Mouse (Mus musculus) intestine, embryonic 16.5 days (tissue): ENCODE data around the gene Limch1. TPM values are rescaled to one million over a fixed set of nuclear protein-coding genes. Genes with fewer than 3 reads are reported as not detected.

Source experiments
- ATAC-seq: fragments of 200-750 bp; cut with Nextera tagmentation; 2 replicates; pipeline ENCODE4 v1.8.0; 2017; ENCODE audit warnings: moderate TSS enrichment, moderate library complexity
- H3K27ac ChIP-seq: fragments of 300-500 bp; sonication (generic); 2 replicates; pipeline ENCODE4 v1.5.1; 2014; ENCODE audit warnings: mild to moderate bottlenecking, low read length
- H3K27me3 ChIP-seq: fragments of 300-500 bp; sonication (generic); replicated peaks from 2 replicates; pipeline ENCODE4 v1.6.1; 2014; ENCODE audit warnings: low read length, control low read depth, mixed read lengths; ENCODE audit not compliant: control insufficient read depth, insufficient read depth
- H3K36me3 ChIP-seq: fragments of 300-500 bp; sonication (generic); 2 replicates; pipeline ENCODE4 v1.6.1; 2014; ENCODE audit warnings: low read length, control low read depth; ENCODE audit not compliant: control insufficient read depth, insufficient read depth
- H3K4me1 ChIP-seq: fragments of 300-500 bp; sonication (generic); 2 replicates; pipeline ENCODE4 v1.6.1; 2014; ENCODE audit warnings: low read length, control low read depth, mixed read lengths; ENCODE audit not compliant: control insufficient read depth, insufficient read depth
- H3K4me2 ChIP-seq: fragments of 300-500 bp; sonication (generic); 2 replicates; pipeline ENCODE4 v1.6.1; 2014; ENCODE audit warnings: low read depth, low read length, control low read depth
- H3K4me3 ChIP-seq: fragments of 300-500 bp; sonication (generic); 2 replicates; pipeline ENCODE4 v1.5.1; 2014; ENCODE audit warnings: mild to moderate bottlenecking, low read length
- H3K9ac ChIP-seq: fragments of 300-500 bp; sonication (generic); 2 replicates; pipeline ENCODE4 v1.6.1; 2014; ENCODE audit warnings: low read depth, low read length
- H3K9me3 ChIP-seq: fragments of 300-500 bp; sonication (generic); 2 replicates; pipeline ENCODE4 v1.6.1; 2016; ENCODE audit warnings: low read length, control low read depth; ENCODE audit not compliant: control insufficient read depth
- WGBS: fragments of 180-500 bp; shearing (Covaris S2); extraction: QIAGEN DNeasy Blood & Tissue Kit; methylation state at CpG from one replicate; pipeline ENCODE4 v1.1.7; 2014; 5-methylcytosine and 5-hydroxymethylcytosine counted together
- polyA plus RNA-seq: library from polyadenylated mRNA; unstranded; fragments of >200 nt; fragmentation: Nextera tagmentation; extraction: Ambion mirVana; gene quantifications from 2 replicates; pipeline ENCODE4 v1.2.1, GENCODE M21; 2015

Limch1 gene
- polyA plus RNA-seq, 1 experiment from 2014 or later: 8.5 TPM

DNA sequence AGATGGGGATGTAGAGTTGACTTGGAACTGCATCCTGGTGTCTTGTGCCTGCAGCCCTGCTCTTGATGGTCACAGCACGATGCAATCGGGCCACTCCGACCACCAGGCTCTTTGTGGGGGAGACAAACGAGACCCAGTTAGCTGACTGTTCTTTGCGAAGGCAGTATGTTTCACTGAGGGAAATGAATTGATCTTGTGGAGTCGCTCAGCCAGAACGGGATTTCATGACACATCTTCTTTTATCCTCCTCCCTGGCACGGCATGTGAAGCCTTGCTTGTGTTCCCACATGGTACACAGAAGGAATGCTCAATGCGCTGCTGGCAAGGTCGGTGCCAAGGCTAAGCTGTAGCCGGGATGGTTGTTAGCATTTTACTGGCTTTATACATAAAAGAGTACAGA, 143.7 kb downstream of the Limch1 start:
- Histone ChIP-seq H3K9me3 (no peaks in the 10 kb centered on the region), H3K4me3 (no peak overlapping the region), H3K9ac (no peak overlapping the region), H3K36me3 (no peaks in the 10 kb centered on the region), H3K27ac (no peak overlapping the region), H3K27me3 (no peaks in the 10 kb centered on the region), H3K4me2 (no peak overlapping the region), H3K4me1 (no peaks in the 10 kb centered on the region)
- 80% methylated on average over 11 of the region's 11 CpGs for WGBS
- no peak for ATAC-seq

DNA sequence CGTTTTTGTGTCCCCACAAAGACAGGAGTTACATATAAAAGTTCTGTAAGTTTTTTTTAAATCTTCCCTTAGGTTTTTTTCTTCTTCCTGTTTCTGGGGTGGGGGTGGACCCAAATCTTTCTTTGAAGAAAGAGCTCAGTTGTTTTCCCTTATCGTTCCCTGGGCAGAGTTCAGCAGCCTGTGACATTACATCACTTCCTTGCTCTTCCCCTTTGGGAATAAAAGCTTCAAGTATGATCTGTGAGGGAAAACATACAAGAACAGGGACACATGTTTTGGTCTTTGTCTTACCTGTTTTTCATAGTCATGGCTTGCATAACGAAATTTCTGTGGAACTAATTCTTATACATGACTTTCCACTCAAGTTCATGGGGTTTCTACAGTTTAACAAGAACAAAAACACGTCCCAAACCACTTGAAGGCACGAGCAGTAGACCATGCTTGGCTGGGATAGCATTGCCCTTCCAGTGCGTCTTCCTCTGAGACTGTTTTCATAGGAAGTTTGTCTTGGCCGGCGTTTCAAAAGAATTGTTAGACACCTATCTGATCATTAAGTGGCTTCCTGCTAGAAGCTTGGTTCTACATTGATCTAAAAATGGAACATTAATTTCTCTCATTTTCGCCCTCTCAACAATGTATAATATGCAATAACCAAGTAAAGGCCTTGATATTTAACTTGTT, 150.0 kb downstream of the Limch1 start:
- H3K9ac ChIP-seq: no peak overlapping the region
- H3K4me1 ChIP-seq: no peaks in the 10 kb centered on the region
- no peak overlapping the region for H3K4me3 ChIP-seq
- no peak overlapping the region for H3K4me2 ChIP-seq
- H3K27ac ChIP-seq: no peak overlapping the region
- H3K9me3 ChIP-seq: no peaks in the 10 kb centered on the region
- no peaks in the 10 kb centered on the region for H3K27me3 ChIP-seq
- WGBS: 75% methylated on average over 9 of the region's 9 CpGs
- H3K36me3 ChIP-seq: no peaks in the 10 kb centered on the region
- ATAC-seq: no peak

DNA sequence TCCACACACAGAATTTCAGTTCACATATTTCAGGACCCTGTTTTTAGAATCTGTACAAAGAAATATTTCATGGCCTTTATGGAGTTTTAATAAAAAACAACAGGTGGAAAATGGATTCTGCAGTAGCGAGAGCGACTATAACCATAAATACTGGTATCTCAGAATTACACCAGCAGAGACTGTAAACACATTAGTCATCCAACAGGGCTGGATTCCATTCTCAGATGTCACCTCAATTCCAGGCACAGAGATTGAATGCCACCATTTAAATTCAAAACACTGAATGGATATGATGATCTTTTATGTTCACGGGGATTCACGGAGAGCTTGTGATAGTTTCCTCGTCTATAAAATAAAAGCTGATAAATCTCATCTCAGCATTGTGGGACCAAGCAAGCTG, 152.0 kb downstream of the Limch1 start:
- Histone ChIP-seq H3K4me2 (no peak overlapping the region), H3K4me1 (no peaks in the 10 kb centered on the region), H3K4me3 (no peak overlapping the region), H3K27me3 (no peaks in the 10 kb centered on the region), H3K27ac (no peak overlapping the region), H3K9ac (no peak overlapping the region), H3K9me3 (no peaks in the 10 kb centered on the region), H3K36me3 (no peaks in the 10 kb centered on the region)
- 66% methylated on average over 5 of the region's 5 CpGs for WGBS
- no peak for ATAC-seq

DNA sequence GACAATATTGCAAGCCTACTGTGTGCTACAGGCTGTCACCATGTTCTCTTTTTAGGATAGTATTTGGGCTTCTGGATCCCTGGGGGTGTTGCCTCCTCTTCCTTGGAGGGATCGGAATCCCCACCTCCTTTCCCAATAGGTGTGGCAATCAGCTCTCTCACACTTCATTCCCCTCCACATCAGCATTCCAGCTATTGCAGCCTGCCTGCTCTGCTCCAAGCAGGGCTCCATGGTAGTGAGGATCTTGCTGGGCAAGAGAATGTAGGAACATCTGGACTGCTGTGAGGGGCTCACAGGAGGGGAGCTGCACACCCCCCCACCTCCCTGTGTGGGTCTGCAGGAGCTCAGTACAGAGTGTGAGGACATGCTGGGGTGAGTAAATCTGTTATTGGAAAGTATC, 152.6 kb downstream of the Limch1 start:
- Histone ChIP-seq H3K4me1 (no peaks in the 10 kb centered on the region), H3K9me3 (no peaks in the 10 kb centered on the region), H3K27me3 (no peaks in the 10 kb centered on the region), H3K27ac (no peak overlapping the region), H3K36me3 (no peaks in the 10 kb centered on the region), H3K9ac (no peak overlapping the region), H3K4me3 (no peak overlapping the region), H3K4me2 (no peak overlapping the region)
- no peak for ATAC-seq
- WGBS: 77% methylated on average over 1 of the region's 1 CpGs

DNA sequence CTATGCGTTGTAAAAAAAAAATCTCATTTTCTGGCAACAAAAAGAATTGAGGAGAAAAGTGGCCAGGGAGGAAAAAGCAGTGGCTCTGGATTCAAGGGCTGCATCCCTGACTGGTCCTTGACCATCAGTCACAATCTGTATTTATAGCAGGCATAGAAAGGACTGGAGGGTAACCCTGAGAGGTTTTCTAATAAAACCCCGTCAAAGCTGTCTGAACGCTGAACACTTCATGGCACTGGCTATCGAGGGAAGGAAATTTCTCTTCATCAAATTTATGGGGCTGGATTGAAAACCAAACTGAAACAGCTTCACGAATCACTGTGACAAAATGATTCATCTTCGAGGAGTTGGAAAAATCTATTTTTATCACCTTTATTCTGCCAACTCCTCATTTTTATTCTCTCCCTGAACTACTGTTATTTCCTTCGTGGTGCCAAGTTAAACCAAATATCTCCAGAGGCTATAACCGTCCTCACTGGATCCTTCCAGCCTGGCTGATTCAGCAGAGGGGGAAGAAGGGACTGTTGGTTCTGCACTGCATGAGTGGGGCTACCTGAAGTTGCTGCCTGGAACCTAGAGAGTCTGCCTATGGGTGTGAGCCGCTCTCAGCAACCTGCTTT, 153.3 kb downstream of the Limch1 start:
- WGBS: 73% methylated on average over 9 of the region's 9 CpGs
- Histone ChIP-seq H3K4me3 (no peak overlapping the region), H3K27me3 (no peaks in the 10 kb centered on the region), H3K4me2 (no peak overlapping the region), H3K4me1 (no peaks in the 10 kb centered on the region), H3K9me3 (no peaks in the 10 kb centered on the region), H3K9ac (no peak overlapping the region), H3K27ac (no peak overlapping the region), H3K36me3 (no peaks in the 10 kb centered on the region)
- ATAC-seq: no peak

DNA sequence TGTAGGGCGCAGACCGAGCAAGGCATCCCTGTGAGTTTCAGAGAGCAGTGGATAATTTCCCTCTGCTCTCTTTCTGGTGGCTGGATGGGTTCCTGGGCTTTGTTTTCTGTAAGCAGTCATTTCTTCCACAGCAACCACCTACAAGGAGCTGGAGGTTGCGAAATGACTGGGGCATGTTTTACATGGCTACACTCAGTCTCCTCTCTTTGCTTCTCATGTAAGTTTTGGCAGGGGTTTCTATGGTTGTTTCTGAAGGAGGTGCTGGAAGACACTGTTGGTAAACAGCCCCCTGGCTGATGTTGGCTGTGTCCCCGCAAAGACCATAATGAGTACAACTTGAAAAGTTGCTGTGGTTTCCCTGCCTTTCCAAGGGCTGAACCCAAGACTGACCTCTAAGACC, 155.5 kb downstream of the Limch1 start:
- ATAC-seq: no peak
- Histone ChIP-seq H3K9ac (no peak overlapping the region), H3K4me1 (no peaks in the 10 kb centered on the region), H3K36me3 (no peaks in the 10 kb centered on the region), H3K9me3 (no peaks in the 10 kb centered on the region), H3K27me3 (no peaks in the 10 kb centered on the region), H3K27ac (no peak overlapping the region), H3K4me3 (no peak overlapping the region), H3K4me2 (no peak overlapping the region)
- 95% methylated on average over 4 of the region's 4 CpGs for WGBS

DNA sequence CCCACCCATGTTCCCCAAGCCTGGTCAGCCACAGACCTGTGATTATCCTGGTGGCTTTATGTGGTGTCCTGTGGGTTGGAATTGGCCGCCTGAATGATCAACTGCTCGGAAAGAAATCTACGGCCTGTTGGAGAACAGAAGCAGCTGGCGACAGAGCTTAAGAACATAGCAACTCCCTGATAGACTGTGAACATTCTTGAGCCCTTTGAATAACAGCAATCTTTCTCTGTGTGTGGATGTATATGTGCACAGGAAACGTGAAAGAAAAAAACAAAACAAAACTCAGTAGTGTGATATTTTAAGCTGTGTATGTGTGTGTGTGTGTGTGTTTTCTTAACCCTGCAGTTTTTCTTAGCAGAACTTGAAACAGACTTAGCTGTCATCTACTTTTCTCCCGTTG, 159.2 kb downstream of the Limch1 start:
- ATAC-seq: no peak
- Histone ChIP-seq H3K36me3 (no peaks in the 10 kb centered on the region), H3K27me3 (no peaks in the 10 kb centered on the region), H3K4me1 (no peaks in the 10 kb centered on the region), H3K9ac (no peak overlapping the region), H3K4me3 (no peak overlapping the region), H3K9me3 (no peaks in the 10 kb centered on the region), H3K4me2 (no peak overlapping the region), H3K27ac (no peak overlapping the region)
- WGBS: 65% methylated on average over 6 of the region's 6 CpGs

DNA sequence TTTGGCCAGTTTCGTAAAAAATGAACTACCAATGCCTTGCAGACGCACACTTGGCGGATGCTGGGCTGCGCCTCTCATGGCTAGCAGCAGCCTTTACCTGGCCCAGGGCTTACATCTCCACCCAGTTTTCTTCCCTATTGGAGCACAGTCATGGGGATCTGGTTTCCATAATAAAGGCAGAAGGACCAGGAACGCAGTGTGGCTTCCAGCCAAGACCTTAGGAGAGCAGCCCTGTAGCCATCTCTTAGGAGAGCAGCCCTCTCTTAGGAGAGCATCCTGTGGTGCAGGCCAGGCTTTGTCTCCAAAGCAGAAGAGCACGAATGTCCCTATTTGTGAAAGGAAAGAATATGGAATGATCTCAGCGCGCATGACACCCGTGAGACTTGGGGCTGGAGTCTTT, 163.3 kb downstream of the Limch1 start:
- no peak overlapping the region for H3K27ac ChIP-seq
- H3K36me3 ChIP-seq: no peaks in the 10 kb centered on the region
- ATAC-seq: no peak
- no peaks in the 10 kb centered on the region for H3K4me1 ChIP-seq
- WGBS: 85% methylated on average over 9 of the region's 9 CpGs
- H3K4me2 ChIP-seq: no peak overlapping the region
- H3K4me3 ChIP-seq: no peak overlapping the region
- no peaks in the 10 kb centered on the region for H3K27me3 ChIP-seq
- H3K9me3 ChIP-seq: no peaks in the 10 kb centered on the region
- H3K9ac ChIP-seq: no peak overlapping the region

DNA sequence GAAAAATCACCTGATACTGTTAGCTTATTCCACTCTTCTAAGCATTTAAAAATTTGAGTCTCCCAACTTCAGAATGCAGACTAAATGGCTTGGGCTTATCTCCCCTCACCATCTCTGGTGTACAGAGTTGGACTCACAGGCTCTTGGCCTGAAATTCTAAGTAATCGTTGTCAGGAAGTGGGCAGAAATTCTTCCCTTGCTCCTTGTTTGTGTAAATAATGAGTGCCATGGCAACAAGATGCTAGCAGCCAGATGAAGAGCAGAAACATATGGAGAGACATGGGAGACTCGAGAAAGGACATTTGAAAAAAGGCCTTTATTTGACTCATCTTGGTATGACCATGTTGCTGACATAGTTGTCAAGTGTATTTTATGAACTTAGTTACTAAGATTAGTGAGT, 164.3 kb downstream of the Limch1 start:
- Histone ChIP-seq H3K9me3 (no peaks in the 10 kb centered on the region), H3K9ac (no peak overlapping the region), H3K36me3 (no peaks in the 10 kb centered on the region), H3K4me1 (no peaks in the 10 kb centered on the region), H3K27ac (no peak overlapping the region), H3K27me3 (no peaks in the 10 kb centered on the region), H3K4me2 (no peak overlapping the region), H3K4me3 (no peak overlapping the region)
- ATAC-seq: no peak
- 38% methylated on average over 2 of the region's 2 CpGs for whole genome bisulfite sequencing

DNA sequence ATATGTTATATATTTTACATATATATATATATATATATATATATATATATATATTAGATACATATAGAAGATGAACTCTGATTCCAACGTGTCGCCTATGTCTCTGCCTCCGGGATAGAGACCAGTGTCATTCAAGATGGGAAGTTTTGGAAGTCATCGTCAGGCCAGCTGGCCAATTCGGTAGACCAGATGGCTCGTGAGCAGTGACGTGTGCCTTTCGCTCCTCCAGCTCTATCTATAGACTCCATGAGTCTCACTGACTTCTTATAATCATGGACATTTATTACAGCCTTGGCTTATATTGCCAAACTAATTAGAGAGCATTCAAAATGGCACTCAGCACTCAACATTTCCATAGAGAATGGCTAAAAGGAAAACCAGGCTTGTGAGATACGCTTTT, 165.0 kb downstream of the Limch1 start:
- no peaks in the 10 kb centered on the region for H3K36me3 ChIP-seq
- ATAC-seq: no peak
- no peak overlapping the region for H3K4me3 ChIP-seq
- no peak overlapping the region for H3K4me2 ChIP-seq
- 94% methylated on average over 9 of the region's 9 CpGs for WGBS
- H3K9me3 ChIP-seq: no peaks in the 10 kb centered on the region
- H3K9ac ChIP-seq: no peak overlapping the region
- H3K27ac ChIP-seq: no peak overlapping the region
- H3K4me1 ChIP-seq: no peaks in the 10 kb centered on the region
- no peaks in the 10 kb centered on the region for H3K27me3 ChIP-seq
